Mouse (Mus musculus) embryonic fibroblast, embryonic 13.5 days (primary cell): Measurements from ENCODE around the gene Gm4201.
"Not testable (repeated sequence)": the region's sequence is repeated elsewhere in the genome, so short reads cannot be mapped to it uniquely, and the experiment has no call there.

Experiments used
- CTCF ChIP-seq: IDR thresholded peaks from 2 replicates; pipeline ENCODE4 v1.5.1; 2011; ENCODE audit warnings: mild to moderate bottlenecking, control low read depth, low read length, moderate library complexity, borderline replicate concordance; ENCODE audit not compliant: insufficient read depth
- POLR2A ChIP-seq: IDR thresholded peaks from 2 replicates; pipeline ENCODE4 v1.6.1; 2011; ENCODE audit warnings: low read depth, mild to moderate bottlenecking, control low read depth, low read length, moderate library complexity

GRCm38 (mm10) chr7:22565243-22565642 lies at the start of gene Gm4201:
- TF ChIP-seq CTCF, POLR2A: not testable (repeated sequence)
